Mouse (Mus musculus) midbrain, postnatal 0 days (tissue): Measurements from ENCODE around the gene Il18bp. TPM values are rescaled to one million over a fixed set of nuclear protein-coding genes. Genes with fewer than 3 reads are reported as not detected.

Experiments used
- ATAC-seq: fragments of 200-750 bp; cut with Nextera tagmentation; 2 replicates; pipeline ENCODE4 v1.8.0; 2017; ENCODE audit warnings: moderate number of reproducible peaks, mild to moderate bottlenecking, moderate TSS enrichment, moderate library complexity; ENCODE audit not compliant: low FRiP score
- DNase-seq: peaks from one replicate; pipeline ENCODE4 v3.0.0-alpha.2; 2015; ENCODE audit warnings: low spot score
- H3K27ac ChIP-seq: fragments of 300-500 bp; sonication (generic); 2 replicates; pipeline ENCODE4 v1.5.1; 2014; ENCODE audit warnings: low read depth, mild to moderate bottlenecking, low read length, mixed read lengths
- H3K27me3 ChIP-seq: fragments of 300-500 bp; sonication (generic); 2 replicates; pipeline ENCODE4 v1.6.1; 2014; ENCODE audit warnings: low read length, control low read depth, mixed read lengths; ENCODE audit not compliant: insufficient read depth
- H3K36me3 ChIP-seq: fragments of 300-500 bp; sonication (generic); 2 replicates; pipeline ENCODE4 v1.6.1; 2014; ENCODE audit warnings: low read length, control low read depth, mixed read lengths; ENCODE audit not compliant: insufficient read depth
- H3K4me1 ChIP-seq: fragments of 300-500 bp; sonication (generic); 2 replicates; pipeline ENCODE4 v1.6.1; 2014; ENCODE audit warnings: mild to moderate bottlenecking, control low read depth, antibody characterized with exemption, low read length, mixed read lengths; ENCODE audit not compliant: insufficient read depth
- H3K4me2 ChIP-seq: fragments of 300-500 bp; sonication (generic); 2 replicates; pipeline ENCODE4 v1.6.1; 2014; ENCODE audit warnings: low read depth, mild to moderate bottlenecking, low read length, mixed read lengths; ENCODE audit not compliant: poor library complexity, severe bottlenecking
- H3K4me3 ChIP-seq: fragments of 300-500 bp; sonication (generic); 2 replicates; pipeline ENCODE4 v1.5.1; 2014; ENCODE audit warnings: low read depth, mild to moderate bottlenecking, low read length, moderate library complexity
- H3K9ac ChIP-seq: fragments of 300-500 bp; sonication (generic); replicated peaks from 2 replicates; pipeline ENCODE4 v1.6.1; 2014; ENCODE audit warnings: mild to moderate bottlenecking, low read length, moderate library complexity, mixed read lengths; ENCODE audit not compliant: poor library complexity, severe bottlenecking
- H3K9me3 ChIP-seq: fragments of 300-500 bp; sonication (generic); 2 replicates; pipeline ENCODE4 v1.6.1; 2016; ENCODE audit warnings: low read length, control low read depth
- CTCF ChIP-seq: IDR thresholded peaks from 2 replicates; pipeline ENCODE4 v1.5.1; 2016; ENCODE audit warnings: antibody characterized with exemption, mild to moderate bottlenecking
- WGBS: fragments of 180-500 bp; shearing (Covaris S2); extraction: QIAGEN DNeasy Blood & Tissue Kit; methylation state at CpG from one replicate; pipeline ENCODE4 v1.1.7; 2014; 5-methylcytosine and 5-hydroxymethylcytosine counted together
- polyA plus RNA-seq: library from polyadenylated mRNA; unstranded; fragments of >200 nt; fragmentation: Nextera tagmentation; extraction: Ambion mirVana; gene quantifications from 2 replicates; pipeline ENCODE4 v1.2.1, GENCODE M21; 2015
- total RNA-seq: library from RNA; depleted of rRNA; stranded (reverse); fragments of >200 nt; gene quantifications from 2 replicates; pipeline ENCODE4 v1.2.3, GENCODE M21; 2014

Gene Il18bp
- total and polyA plus RNA-seq, 2 experiments from 2014 or later = 4.2 to 7.7 TPM

DNA sequence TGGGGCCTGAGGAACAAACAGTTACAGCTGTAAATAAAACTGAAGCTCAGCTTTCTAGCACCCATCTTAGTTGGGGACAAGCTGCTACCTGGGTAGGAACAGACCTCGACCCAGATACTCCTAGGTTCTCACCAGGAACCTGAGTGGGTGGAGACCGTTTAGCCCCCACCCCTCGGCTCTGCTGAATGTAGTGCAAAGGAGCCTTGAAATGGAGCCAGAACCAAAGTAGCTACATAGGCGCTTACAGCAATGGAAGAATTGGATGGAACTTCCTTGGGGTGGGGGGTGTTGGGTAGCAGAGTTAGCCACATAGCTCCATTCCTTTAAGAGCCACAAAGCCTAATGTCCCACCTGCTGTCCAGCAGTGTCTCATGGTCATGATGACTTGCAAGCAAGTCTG is 1.6 kb downstream of the Il18bp start:
- Histone ChIP-seq H3K36me3 (peaks cover 61% of the 10 kb centered on the region), H3K4me3 (no peak overlapping the region), H3K9me3 (no peaks in the 10 kb centered on the region), H3K9ac (no peak overlapping the region), H3K27ac (no peak overlapping the region), H3K27me3 (no peaks in the 10 kb centered on the region), H3K4me2 (no peak overlapping the region), H3K4me1 (no peaks in the 10 kb centered on the region)
- DNase-seq = no peak
- WGBS = 90% methylated on average over 4 of the region's 4 CpGs
- TF ChIP-seq CTCF = no peak
- ATAC-seq = no peak

- Histone ChIP-seq H3K27me3 (no peaks in the 10 kb centered on the region), H3K9me3 (no peaks in the 10 kb centered on the region), H3K4me1 (no peaks in the 10 kb centered on the region), H3K4me3 (no peak overlapping the region), H3K9ac (no peak overlapping the region), H3K36me3 (peaks cover 78% of the 10 kb centered on the region), H3K27ac (no peak overlapping the region), H3K4me2 (no peak overlapping the region)
- DNase-seq = no peak
- ATAC-seq = no peak
- TF ChIP-seq CTCF = no peak
- 88% methylated on average over 2 of the region's 2 CpGs for WGBS
These were observed 3.5 kb downstream of the Il18bp start for GRCm38 (mm10) chr7:102014995-102015394.

DNA sequence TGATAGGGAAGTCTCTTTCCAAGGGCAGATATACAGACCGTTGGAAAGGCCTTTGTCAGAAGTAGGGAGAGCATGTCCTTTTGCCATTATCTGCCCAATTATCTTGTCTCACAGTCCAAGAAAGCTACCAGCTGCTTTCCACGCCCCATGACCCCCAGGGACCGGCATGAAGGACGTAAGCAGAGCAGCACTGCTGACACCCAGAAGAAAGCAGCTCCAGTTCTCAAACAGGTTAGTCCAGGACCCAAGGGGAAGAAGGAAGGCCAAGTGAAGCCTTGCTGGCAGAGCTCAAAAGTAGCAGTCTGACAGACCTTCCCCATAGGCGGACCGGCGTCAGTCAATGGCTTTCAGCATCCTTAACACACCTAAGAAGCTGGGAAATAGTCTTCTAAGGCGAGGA is 5.1 kb downstream of the Il18bp start:
- Histone ChIP-seq H3K36me3 (peaks cover 85% of the 10 kb centered on the region), H3K4me1 (no peaks in the 10 kb centered on the region), H3K27me3 (no peaks in the 10 kb centered on the region), H3K27ac (no peak overlapping the region), H3K9ac (no peak overlapping the region), H3K9me3 (no peaks in the 10 kb centered on the region), H3K4me2 (no peak overlapping the region), H3K4me3 (no peak overlapping the region)
- no peak for TF ChIP-seq CTCF
- 91% methylated on average over 8 of the region's 8 CpGs for WGBS
- DNase-seq (no peak), ATAC-seq (no peak)

DNA sequence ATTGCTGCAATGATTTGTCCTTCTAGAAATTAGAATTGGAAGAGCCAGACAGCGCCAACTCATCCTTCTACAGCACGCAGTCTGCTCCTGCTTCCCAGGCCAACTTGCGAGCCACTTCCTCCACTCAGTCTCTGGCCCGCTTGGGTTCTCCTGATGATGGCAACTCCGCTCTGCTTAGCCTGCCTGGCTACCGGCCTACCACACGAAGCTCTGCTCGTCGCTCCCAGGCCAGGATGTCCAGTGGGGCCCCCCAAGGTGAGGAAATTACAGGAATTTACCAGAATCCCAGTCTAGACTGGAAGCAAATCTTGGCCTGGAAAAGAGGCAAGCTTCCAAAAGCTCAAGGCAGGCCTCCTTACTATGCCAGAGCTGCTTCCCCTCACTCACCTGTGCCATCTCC is 6.6 kb downstream of the Il18bp start:
- no peak overlapping the region for H3K4me2 ChIP-seq
- ATAC-seq (no peak), DNase-seq (no peak)
- H3K36me3 ChIP-seq = peaks cover 86% of the 10 kb centered on the region
- no peaks in the 10 kb centered on the region for H3K27me3 ChIP-seq
- no peak overlapping the region for H3K9ac ChIP-seq
- no peaks in the 10 kb centered on the region for H3K4me1 ChIP-seq
- H3K4me3 ChIP-seq = no peak overlapping the region
- WGBS = 93% methylated on average over 9 of the region's 9 CpGs
- H3K9me3 ChIP-seq = no peaks in the 10 kb centered on the region
- no peak for TF ChIP-seq CTCF
- no peak overlapping the region for H3K27ac ChIP-seq

DNA sequence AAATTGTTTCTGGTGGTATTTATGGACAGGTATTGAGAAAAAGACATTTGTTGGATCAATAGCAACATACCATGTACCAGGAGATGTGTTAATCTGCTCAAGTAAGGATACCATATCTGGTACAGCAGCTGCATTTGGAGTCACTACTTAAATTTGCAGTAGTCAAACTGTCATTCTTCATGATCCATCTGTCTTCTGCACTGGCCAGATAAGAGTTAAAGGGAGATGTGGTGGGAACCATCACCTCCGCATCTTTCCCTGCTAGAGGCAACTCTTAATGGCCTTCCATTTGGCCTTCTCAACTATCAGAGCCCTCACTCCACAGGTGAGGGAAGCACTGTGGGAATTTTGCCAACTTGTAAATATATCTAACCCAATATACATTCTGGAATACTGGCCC is 12.0 kb downstream of the Il18bp start:
- Histone ChIP-seq H3K4me2 (no peak overlapping the region), H3K4me1 (no peaks in the 10 kb centered on the region), H3K27me3 (no peaks in the 10 kb centered on the region), H3K9me3 (no peaks in the 10 kb centered on the region), H3K36me3 (peaks cover 74% of the 10 kb centered on the region), H3K27ac (no peak overlapping the region), H3K9ac (no peak overlapping the region), H3K4me3 (no peak overlapping the region)
- ATAC-seq (no peak), DNase-seq (no peak)
- TF ChIP-seq CTCF = no peak
- 87% methylated on average over 1 of the region's 1 CpGs for WGBS

DNA sequence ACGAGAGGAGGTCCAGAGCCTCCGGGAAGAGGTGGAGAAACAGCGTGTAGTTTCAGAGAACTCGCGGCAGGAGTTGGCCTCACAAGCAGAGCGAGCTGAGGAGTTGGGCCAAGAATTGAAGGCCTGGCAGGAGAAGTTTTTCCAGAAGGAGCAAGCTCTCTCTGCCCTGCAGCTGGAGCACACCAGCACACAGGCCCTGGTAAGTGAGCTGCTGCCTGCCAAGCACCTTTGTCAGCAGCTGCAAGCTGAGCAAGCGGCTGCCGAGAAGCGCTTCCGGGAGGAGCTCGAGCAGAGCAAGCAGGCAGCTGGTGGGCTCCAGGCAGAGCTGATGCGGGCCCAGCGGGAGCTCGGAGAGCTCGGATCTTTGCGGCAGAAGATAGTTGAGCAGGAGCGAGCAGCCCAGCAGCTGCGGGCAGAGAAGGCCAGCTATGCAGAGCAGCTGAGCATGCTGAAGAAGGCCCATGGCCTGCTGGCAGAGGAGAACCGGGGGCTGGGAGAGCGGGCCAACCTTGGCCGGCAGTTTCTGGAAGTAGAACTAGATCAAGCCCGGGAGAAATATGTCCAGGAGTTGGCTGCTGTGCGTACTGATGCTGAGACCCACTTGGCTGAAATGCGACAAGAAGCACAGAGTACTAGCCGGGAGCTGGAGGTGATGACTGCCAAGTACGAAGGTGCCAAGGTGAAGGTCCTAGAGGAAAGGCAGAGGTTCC is 17.4 kb downstream of the Il18bp start:
- WGBS = 87% methylated on average over 26 of the region's 26 CpGs
- no peak for TF ChIP-seq CTCF
- Histone ChIP-seq H3K4me1 (no peaks in the 10 kb centered on the region), H3K4me2 (no peak overlapping the region), H3K36me3 (peaks cover 76% of the 10 kb centered on the region), H3K27me3 (no peaks in the 10 kb centered on the region), H3K27ac (peak overlapping the region; percentile 51), H3K9ac (no peak overlapping the region), H3K4me3 (no peak overlapping the region), H3K9me3 (no peaks in the 10 kb centered on the region)
- DNase-seq = peak; percentile 73
- no peak for ATAC-seq
